Mouse (Mus musculus): ENCODE results near the gene Usp25. TPM values are rescaled to one million over a fixed set of nuclear protein-coding genes. Genes with fewer than 3 reads are reported as not detected.
A peak's percentile ranks its signal among the peaks of the same experiment; 100 is the strongest.

Gene Usp25
- polyA plus RNA-seq, 1 experiment from 2014 or later: 10.8 TPM

DNA sequence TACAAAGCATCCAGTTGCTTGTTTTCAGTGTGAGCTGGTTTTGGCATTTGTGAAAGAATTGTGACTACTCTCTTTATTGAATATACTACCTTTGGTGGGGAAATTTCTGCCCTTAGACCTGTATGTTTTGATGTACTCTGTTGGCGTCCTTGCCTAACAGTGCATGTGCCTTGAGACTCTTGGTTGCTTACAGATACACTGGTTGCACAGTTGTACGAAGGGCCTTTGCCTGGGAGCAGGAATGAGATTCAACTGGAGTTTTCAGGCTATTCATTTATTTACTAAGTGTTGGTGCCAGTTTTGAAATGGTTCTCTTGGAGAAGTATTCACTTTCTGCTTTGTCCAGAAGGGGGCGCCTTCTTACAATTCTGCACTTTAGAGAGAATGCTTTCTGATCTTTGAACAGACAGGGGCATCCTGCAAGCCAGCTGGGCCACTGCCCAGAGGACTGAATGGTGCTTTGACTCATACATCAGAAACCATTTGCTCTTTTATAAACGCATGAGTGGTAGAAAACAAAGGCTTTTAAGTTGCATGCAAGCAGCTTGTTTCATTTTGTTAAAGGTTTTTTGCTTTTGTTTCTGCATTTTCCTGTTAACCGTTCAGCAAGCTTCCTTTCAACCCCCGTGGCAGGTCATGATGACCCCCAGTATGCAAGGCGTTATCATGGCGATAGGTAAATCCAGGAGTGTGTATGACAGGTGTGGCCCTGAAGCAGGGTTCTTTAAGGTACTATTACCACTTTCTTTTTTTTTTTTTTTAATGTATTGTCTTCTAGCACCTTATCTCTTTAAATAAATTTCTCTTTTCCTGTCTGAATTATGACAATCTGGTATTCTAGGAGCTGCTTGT lies 85.7 kb downstream of the Usp25 start:
- no peaks in the 10 kb centered on the region for H3K9me3 ChIP-seq
- H3K4me3 ChIP-seq: no peak overlapping the region
- WGBS: 41% methylated on average over 8 of the region's 8 CpGs
- no peak overlapping the region; the same call in 1 of the 2 replicates for H3K27ac ChIP-seq (replicated peaks)
- peak; percentile 92 for ATAC-seq (ENCODE audit: low FRiP score, low read depth)
- H3K36me3 ChIP-seq: 0 out of 2 replicates have a peak, but pooled peaks cover 4% of the 10 kb centered on the region
- peak overlapping the region; percentile 26; the same call in 1 of the 2 replicates for H3K4me2 ChIP-seq
- no peak overlapping the region for H3K9ac ChIP-seq
- H3K4me1 ChIP-seq (replicated peaks): peaks cover 4% of the 10 kb centered on the region; the same call in 1 of the 2 replicates
- H3K27me3 ChIP-seq: no peaks in the 10 kb centered on the region

DNA sequence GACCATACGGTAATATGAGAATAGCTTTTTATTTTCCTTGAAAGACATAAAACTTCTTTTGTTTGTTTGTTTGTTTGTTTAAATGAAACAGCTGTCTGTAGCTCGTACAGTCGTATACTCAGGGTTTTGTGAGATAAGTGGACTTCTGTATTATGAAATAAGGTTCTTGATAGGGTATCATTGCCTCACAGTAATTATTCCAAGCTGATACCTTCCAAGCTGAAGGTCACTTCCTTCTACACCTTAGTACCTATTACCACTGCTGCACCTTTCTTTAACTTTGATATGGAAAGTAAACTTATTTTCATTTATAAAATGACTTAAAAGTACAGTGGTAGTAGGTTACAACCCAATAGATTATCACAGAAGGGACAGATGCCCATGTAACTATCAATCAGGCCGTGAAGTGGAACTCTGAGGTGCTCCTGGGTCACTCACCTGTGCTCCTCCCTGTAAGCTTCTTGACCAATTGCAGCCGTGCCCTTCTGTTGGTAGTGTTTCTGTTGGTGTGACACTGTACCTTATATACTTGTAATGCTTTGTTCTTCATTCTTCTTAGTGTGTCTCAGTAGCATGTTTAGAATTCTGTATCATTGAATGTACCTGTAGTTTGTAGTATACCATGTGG lies 90.2 kb downstream of the Usp25 start:
- Histone ChIP-seq H3K27ac (replicated peaks) (no peak overlapping the region), H3K4me3 (no peak overlapping the region), H3K4me1 (replicated peaks) (peaks cover 4% of the 10 kb centered on the region; the same call in 1 of the 2 replicates), H3K9ac (no peak overlapping the region), H3K9me3 (no peaks in the 10 kb centered on the region), H3K27me3 (no peaks in the 10 kb centered on the region), H3K36me3 (no peaks in the 10 kb centered on the region), H3K4me2 (no peak overlapping the region)
- WGBS: 95% methylated on average over 5 of the region's 5 CpGs
- no peak for ATAC-seq (ENCODE audit: low FRiP score, low read depth)

DNA sequence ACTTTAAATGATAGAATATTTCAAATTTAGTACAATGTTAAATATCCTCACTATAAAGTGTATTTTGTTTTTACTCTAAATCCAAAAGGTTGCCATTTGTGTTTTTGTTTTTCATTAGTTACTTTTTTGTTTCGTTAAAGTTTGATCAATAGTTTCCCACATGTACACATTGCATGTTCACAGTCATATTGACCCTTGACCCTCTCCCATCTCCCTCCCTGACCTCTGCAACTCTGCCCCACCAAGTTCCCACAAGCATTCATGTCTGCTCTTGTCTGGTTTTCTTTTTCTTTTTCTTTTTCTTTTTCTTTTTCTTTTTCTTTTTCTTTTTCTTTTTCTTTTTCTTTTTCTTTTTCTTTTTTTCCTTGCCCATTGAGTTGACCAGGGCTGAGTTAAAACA lies 97.8 kb downstream of the Usp25 start:
- Histone ChIP-seq H3K36me3 (peaks cover 21% of the 10 kb centered on the region), H3K4me2 (no peak overlapping the region), H3K9me3 (no peaks in the 10 kb centered on the region), H3K9ac (no peak overlapping the region), H3K27ac (replicated peaks) (no peak overlapping the region), H3K4me1 (replicated peaks) (no peaks in the 10 kb centered on the region), H3K4me3 (no peak overlapping the region), H3K27me3 (no peaks in the 10 kb centered on the region)
- ATAC-seq (ENCODE audit: low FRiP score, low read depth): no peak
- 84% methylated on average over 1 of the region's 1 CpGs for WGBS

DNA sequence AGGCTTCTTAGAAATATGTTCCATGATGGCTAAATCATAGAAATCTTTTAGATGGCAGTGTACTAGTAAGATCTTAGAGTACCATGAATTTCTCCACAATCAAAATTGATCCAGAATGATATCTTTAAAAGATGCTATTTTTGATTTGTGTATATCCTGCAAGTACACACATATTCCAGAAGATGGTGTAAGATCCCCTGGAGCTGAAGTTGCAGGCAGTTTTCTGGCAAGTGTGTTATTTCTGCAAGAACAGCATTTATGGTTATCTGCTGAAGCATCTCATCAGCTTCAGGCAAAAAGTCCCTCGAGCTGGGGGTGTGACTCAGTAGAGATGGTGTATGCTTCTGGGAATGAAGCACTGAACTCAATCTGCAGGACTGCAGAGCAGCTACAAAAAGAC lies 112.4 kb downstream of the Usp25 start:
- Histone ChIP-seq H3K4me2 (no peak overlapping the region), H3K27ac (replicated peaks) (no peak overlapping the region), H3K36me3 (no peaks in the 10 kb centered on the region), H3K27me3 (no peaks in the 10 kb centered on the region), H3K9ac (no peak overlapping the region), H3K9me3 (no peaks in the 10 kb centered on the region), H3K4me1 (replicated peaks) (peaks cover 9% of the 10 kb centered on the region; the same call in 1 of the 2 replicates), H3K4me3 (no peak overlapping the region)
- ATAC-seq (ENCODE audit: low FRiP score, low read depth): no peak
- WGBS: 62% methylated on average over 1 of the region's 1 CpGs

DNA sequence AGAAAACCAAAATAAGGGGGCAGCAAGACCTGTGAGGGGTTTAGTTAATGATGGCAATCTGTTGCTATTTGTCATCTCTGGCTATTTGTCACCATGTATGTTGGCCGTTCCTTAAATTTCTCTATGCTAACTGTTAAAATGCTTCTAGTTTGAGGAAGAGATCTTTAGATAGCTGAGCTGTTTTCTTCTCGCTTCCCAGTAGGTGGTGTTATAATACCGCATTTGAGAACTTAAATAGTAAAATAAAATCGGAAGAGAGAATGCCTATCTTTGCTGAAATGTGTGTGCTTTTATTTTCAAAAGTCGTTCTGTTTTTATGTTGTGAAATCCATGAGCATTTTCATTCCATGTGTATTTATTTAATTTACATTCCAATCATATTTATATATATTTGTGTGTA lies 115.2 kb downstream of the Usp25 start:
- H3K4me3 ChIP-seq: no peak overlapping the region
- H3K4me1 ChIP-seq (replicated peaks): peaks cover 9% of the 10 kb centered on the region; the same call in 1 of the 2 replicates
- H3K36me3 ChIP-seq: no peaks in the 10 kb centered on the region
- WGBS: 30% methylated on average over 5 of the region's 5 CpGs
- H3K9me3 ChIP-seq: no peaks in the 10 kb centered on the region
- ATAC-seq (ENCODE audit: low FRiP score, low read depth): no peak
- H3K4me2 ChIP-seq: no peak overlapping the region
- no peak overlapping the region for H3K27ac ChIP-seq (replicated peaks)
- H3K9ac ChIP-seq: no peak overlapping the region
- no peaks in the 10 kb centered on the region for H3K27me3 ChIP-seq

DNA sequence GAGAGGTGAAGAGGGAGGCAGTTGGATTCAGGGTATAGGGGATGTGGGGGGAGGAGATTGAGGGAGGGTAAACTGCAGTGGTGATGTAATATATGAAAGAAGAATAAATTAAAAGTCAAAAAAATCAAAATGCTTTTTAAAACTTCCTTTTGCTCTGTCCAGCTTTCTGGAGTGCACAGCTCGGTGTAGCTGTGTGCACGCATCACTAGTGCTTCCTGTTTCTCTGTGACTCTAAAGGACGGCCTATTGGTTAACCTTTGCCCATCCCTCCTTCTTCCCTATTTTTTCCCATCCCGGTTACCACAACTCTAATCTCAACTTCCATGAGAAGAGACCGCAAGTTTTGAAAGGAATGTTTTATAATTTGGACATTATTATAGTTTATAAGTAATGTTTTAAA lies 119.5 kb downstream of the Usp25 start:
- no peaks in the 10 kb centered on the region for H3K27me3 ChIP-seq
- no peaks in the 10 kb centered on the region for H3K36me3 ChIP-seq
- no peak overlapping the region for H3K9ac ChIP-seq
- no peaks in the 10 kb centered on the region for H3K9me3 ChIP-seq
- H3K4me2 ChIP-seq: no peak overlapping the region
- H3K4me1 ChIP-seq (replicated peaks): peaks cover 9% of the 10 kb centered on the region; the same call in 1 of the 2 replicates
- H3K4me3 ChIP-seq: no peak overlapping the region
- no peak overlapping the region for H3K27ac ChIP-seq (replicated peaks)
- 94% methylated on average over 5 of the region's 5 CpGs for WGBS
- ATAC-seq (ENCODE audit: low FRiP score, low read depth): no peak

DNA sequence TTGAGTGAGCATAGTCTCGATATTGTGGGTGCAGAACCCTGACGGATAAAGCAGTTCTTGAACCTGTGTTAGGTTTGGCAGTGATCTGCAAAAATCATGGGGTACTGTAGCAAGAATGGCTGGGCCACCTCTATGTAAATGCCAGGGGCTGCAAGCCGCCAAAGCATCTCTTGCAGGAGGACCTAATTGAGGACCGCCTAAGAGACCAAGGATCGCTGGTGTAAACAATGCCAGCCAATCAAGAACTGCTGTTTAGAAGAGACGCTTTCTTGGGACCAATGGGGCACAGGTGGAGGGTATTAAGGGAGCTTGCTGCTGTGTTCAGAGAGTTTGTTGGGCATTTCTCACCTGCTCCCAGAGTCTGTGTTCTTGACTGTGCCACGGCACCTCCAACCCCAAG lies 127.1 kb downstream of the Usp25 start:
- H3K27me3 ChIP-seq: no peaks in the 10 kb centered on the region
- no peaks in the 10 kb centered on the region for H3K36me3 ChIP-seq
- H3K4me3 ChIP-seq: no peak overlapping the region
- H3K9me3 ChIP-seq: no peaks in the 10 kb centered on the region
- H3K9ac ChIP-seq: no peak overlapping the region
- H3K4me1 ChIP-seq (replicated peaks): no peaks in the 10 kb centered on the region
- H3K27ac ChIP-seq (replicated peaks): no peak overlapping the region
- ATAC-seq (ENCODE audit: low FRiP score, low read depth): no peak
- 91% methylated on average over 7 of the region's 7 CpGs for WGBS
- H3K4me2 ChIP-seq: no peak overlapping the region

DNA sequence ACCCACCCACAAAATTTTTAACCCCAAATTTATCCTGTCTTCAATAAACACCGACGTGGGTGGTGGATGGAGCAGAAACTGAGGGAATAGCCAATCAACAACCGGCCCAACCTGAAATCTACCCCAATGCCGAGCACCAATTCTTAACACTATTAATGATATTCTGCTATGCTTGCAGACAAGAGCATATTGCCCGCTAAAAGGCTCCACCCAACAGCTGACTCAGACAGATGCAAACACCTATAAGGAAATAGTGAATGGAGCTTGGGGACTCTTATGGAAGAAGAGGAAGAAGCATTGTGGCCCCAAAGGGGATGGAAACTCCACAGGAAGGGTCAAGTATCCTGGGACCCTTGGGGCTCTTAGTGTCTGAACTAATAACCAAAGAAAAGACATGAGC lies 133.3 kb downstream of the Usp25 start:
- Histone ChIP-seq H3K4me1 (replicated peaks) (no peaks in the 10 kb centered on the region), H3K27me3 (no peaks in the 10 kb centered on the region), H3K4me2 (no peak overlapping the region), H3K27ac (replicated peaks) (no peak overlapping the region), H3K36me3 (no peaks in the 10 kb centered on the region), H3K4me3 (no peak overlapping the region), H3K9me3 (no peaks in the 10 kb centered on the region), H3K9ac (no peak overlapping the region)
- 93% methylated on average over 5 of the region's 5 CpGs for WGBS
- ATAC-seq (ENCODE audit: low FRiP score, low read depth): no peak

DNA sequence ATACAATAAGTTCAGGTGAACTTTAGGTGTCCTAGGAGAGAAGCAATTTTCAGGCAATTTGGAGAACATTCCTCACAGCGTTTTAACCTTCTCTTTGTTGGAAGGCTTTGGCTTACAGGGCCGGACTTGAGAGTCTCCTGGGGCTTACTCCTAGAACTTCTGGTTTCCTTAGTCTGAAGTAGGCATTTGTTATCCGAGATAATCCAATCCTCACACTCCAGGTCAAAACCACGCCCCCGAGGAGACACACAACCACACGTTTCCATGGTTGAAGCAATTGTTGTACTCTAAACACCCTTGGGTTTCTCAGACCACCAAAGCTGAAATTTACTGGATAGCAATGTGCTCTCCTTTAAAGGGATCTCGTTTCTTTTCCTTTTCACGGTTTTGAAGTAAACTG lies 136.8 kb downstream of the Usp25 start:
- no peak for ATAC-seq (ENCODE audit: low FRiP score, low read depth)
- no peak overlapping the region for H3K27ac ChIP-seq (replicated peaks)
- 67% methylated on average over 8 of the region's 8 CpGs for WGBS

DNA sequence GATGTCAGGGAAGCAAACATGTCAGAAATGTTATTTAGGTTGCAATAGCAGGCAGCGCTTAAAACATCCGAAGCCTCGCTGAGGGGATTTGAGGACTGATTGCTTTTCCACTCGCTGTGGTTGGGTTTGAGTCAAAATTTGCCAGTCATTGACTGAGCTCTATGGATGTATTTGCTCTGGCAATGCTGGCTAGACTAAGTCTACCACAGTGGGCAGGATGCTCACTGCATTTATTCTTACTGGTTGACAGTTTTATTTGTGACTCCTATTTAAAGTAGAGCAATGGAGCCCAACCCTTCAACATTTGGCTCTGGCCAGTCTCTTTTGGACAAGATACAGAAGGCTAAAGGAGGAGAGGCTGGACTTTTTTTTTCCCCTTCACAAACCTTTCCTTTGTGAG lies 137.4 kb downstream of the Usp25 start:
- H3K27me3 ChIP-seq: no peaks in the 10 kb centered on the region
- ATAC-seq (ENCODE audit: low FRiP score, low read depth): no peak
- 83% methylated on average over 4 of the region's 4 CpGs for WGBS
- no peak overlapping the region for H3K27ac ChIP-seq (replicated peaks)
- no peak overlapping the region for H3K4me2 ChIP-seq
- no peak overlapping the region for H3K4me3 ChIP-seq
- H3K9me3 ChIP-seq: no peaks in the 10 kb centered on the region
- no peak overlapping the region for H3K9ac ChIP-seq
- H3K4me1 ChIP-seq (replicated peaks): no peaks in the 10 kb centered on the region
- no peaks in the 10 kb centered on the region for H3K36me3 ChIP-seq

More for the DNA sequence above, 136.8 kb downstream of the Usp25 start:
- H3K27me3 ChIP-seq: no peaks in the 10 kb centered on the region
- H3K36me3 ChIP-seq: no peaks in the 10 kb centered on the region
- no peak overlapping the region for H3K9ac ChIP-seq
- H3K9me3 ChIP-seq: no peaks in the 10 kb centered on the region
- H3K4me1 ChIP-seq (replicated peaks): no peaks in the 10 kb centered on the region
- H3K4me2 ChIP-seq: no peak overlapping the region
- no peak overlapping the region for H3K4me3 ChIP-seq

DNA sequence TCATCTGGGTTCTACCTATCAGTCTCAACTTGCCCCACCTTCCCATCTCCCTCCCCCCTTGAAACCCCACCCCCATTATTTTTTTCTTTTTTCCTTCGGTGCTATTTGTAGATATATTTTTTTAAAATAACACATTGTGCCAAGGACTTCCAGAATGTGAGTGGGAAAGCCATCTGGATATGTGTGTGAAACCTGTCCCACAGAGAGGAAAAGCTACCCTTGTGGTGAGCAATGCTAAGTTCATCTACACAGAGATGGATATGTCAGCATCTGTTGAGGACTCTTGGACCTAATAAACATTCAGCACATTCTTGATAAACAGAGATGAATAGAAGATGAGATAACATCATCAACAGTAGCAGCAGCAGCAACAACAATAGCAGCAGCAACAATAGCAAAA lies 138.8 kb downstream of the Usp25 start:
- no peak for ATAC-seq (ENCODE audit: low FRiP score, low read depth)
- no peaks in the 10 kb centered on the region for H3K27me3 ChIP-seq
- no peak overlapping the region for H3K9ac ChIP-seq
- 96% methylated on average over 1 of the region's 1 CpGs for WGBS
- no peak overlapping the region for H3K27ac ChIP-seq (replicated peaks)
- no peaks in the 10 kb centered on the region for H3K4me1 ChIP-seq (replicated peaks)
- H3K36me3 ChIP-seq: no peaks in the 10 kb centered on the region
- H3K4me3 ChIP-seq: no peak overlapping the region
- no peak overlapping the region for H3K4me2 ChIP-seq
- H3K9me3 ChIP-seq: no peaks in the 10 kb centered on the region

DNA sequence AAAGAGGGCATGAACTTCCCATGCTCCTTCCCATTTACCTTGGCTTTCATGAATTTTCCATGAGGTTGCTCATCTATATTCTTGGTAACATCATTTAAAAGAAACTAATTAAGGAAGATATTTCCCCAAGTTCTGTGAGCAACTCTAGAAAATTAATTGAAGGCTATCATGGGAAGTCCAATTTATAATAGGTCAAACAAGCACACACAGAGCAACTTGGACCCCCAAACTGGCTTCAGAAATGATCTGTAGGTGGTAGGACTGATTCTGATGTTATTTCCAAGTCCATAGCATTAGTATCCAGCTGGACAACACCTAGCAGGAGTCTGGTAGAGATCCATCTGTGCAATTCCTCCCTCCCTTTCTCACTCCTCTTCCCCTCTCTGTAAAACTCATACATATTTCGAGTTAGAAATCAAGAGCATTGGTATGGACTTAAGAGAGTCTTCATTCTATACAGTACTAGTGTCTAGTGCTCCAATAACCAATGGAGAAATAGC lies 139.8 kb downstream of the Usp25 start:
- Histone ChIP-seq H3K36me3 (no peaks in the 10 kb centered on the region), H3K4me3 (no peak overlapping the region), H3K27me3 (no peaks in the 10 kb centered on the region), H3K27ac (replicated peaks) (no peak overlapping the region), H3K9me3 (no peaks in the 10 kb centered on the region), H3K9ac (no peak overlapping the region), H3K4me2 (no peak overlapping the region), H3K4me1 (replicated peaks) (no peaks in the 10 kb centered on the region)
- ATAC-seq (ENCODE audit: low FRiP score, low read depth): no peak
- WGBS: 71% methylated on average over 1 of the region's 1 CpGs

Data from hindbrain, embryonic 15.5 days (tissue).